Mouse (Mus musculus) thymus, adult 2 months (tissue): ENCODE results near the gene Bhlhe41. TPM values are rescaled to one million over a fixed set of nuclear protein-coding genes. Genes with fewer than 3 reads are reported as not detected.

ENCODE experiments used
- DNase-seq: peaks from one replicate; pipeline ENCODE4 v3.0.0; 2021
- H3K27ac ChIP-seq: fragments of 200-500 bp; 2 replicates; pipeline ENCODE4 v1.5.1; 2012; ENCODE audit warnings: low read length, control low read depth; ENCODE audit not compliant: control insufficient read depth, insufficient read depth
- H3K27me3 ChIP-seq: fragments of 200-500 bp; 2 replicates; pipeline ENCODE4 v1.6.1; 2012; ENCODE audit warnings: mild to moderate bottlenecking, low read length, moderate library complexity, mixed read lengths; ENCODE audit not compliant: control insufficient read depth, insufficient read depth
- H3K36me3 ChIP-seq: fragments of 200-500 bp; 2 replicates; pipeline ENCODE4 v1.6.1; 2012; ENCODE audit warnings: mild to moderate bottlenecking, low read length, moderate library complexity; ENCODE audit not compliant: control insufficient read depth, insufficient read depth
- H3K4me1 ChIP-seq: fragments of 200-500 bp; replicated peaks from 2 replicates; pipeline ENCODE4 v1.6.1; 2012; ENCODE audit warnings: low read length; ENCODE audit not compliant: control insufficient read depth, insufficient read depth
- H3K4me3 ChIP-seq: fragments of 200-500 bp; 2 replicates; pipeline ENCODE4 v1.5.1; 2012; ENCODE audit warnings: mild to moderate bottlenecking, low read length, control low read depth, moderate library complexity; ENCODE audit not compliant: control insufficient read depth, insufficient read depth
- CTCF ChIP-seq: fragments of 200-500 bp; IDR thresholded peaks from 2 replicates; pipeline ENCODE4 v1.5.1; 2012; ENCODE audit warnings: mild to moderate bottlenecking, control low read depth, low read length, moderate library complexity, borderline replicate concordance; ENCODE audit not compliant: control insufficient read depth, poor library complexity, insufficient read depth; ENCODE audit errors: extremely low read depth
- POLR2A ChIP-seq: fragments of 200-500 bp; IDR thresholded peaks from 2 replicates; pipeline ENCODE4 v1.6.1; 2012; ENCODE audit warnings: mild to moderate bottlenecking, low read length, control low read depth, moderate library complexity; ENCODE audit not compliant: control insufficient read depth, poor library complexity, insufficient read depth; ENCODE audit errors: extremely low read depth
- WGBS: fragments of 180-500 bp; shearing (Covaris S2); methylation state at CpG from one replicate; pipeline ENCODE4 v1.1.7; 2018; 5-methylcytosine and 5-hydroxymethylcytosine counted together
- polyA plus RNA-seq: library from polyadenylated mRNA; depleted of rRNA; stranded (reverse); fragments of >200 nt; gene quantifications from 2 replicates; pipeline ENCODE4 v1.2.3, GENCODE M21; 2012

The Bhlhe41 gene
- polyA plus RNA-seq, 1 experiment: 10.5 TPM

GRCm38 (mm10) chr6:145863065-145863971 lies 2.0 kb downstream of the Bhlhe41 start:
- no peak overlapping the region for H3K27ac ChIP-seq

GRCm38 (mm10) chr6:145862739-145863064 lies 2.7 kb downstream of the Bhlhe41 start:
- Histone ChIP-seq H3K27me3 (peaks cover 34% of the 10 kb centered on the region), H3K27ac (no peak overlapping the region)
- TF ChIP-seq CTCF (no peak), POLR2A (no peak)

More at GRCm38 (mm10) chr6:145863065-145863971, 2.0 kb downstream of the Bhlhe41 start:
- Histone ChIP-seq H3K4me3 (peak overlapping the region; percentile 33), H3K4me1 (peaks cover 29% of the 10 kb centered on the region), H3K36me3 (no peaks in the 10 kb centered on the region), H3K27me3 (peaks cover 34% of the 10 kb centered on the region)
- no peak for DNase-seq
- WGBS: under 1% methylated on average over 105 of the region's 105 CpGs
- no peak for TF ChIP-seq CTCF
- no peak for TF ChIP-seq POLR2A

GRCm38 (mm10) chr6:145862321-145862720 lies 3.0 kb downstream of the Bhlhe41 start:
- H3K4me1 ChIP-seq: peaks cover 29% of the 10 kb centered on the region
- peaks cover 34% of the 10 kb centered on the region for H3K27me3 ChIP-seq
- TF ChIP-seq POLR2A (no peak), CTCF (no peak)
- no peak for DNase-seq
- peak overlapping the region; percentile 33; the same call in 1 of the 2 replicates for H3K4me3 ChIP-seq
- no peaks in the 10 kb centered on the region for H3K36me3 ChIP-seq
- no peak overlapping the region for H3K27ac ChIP-seq
- 71% methylated on average over 4 of the region's 4 CpGs for WGBS

More at GRCm38 (mm10) chr6:145862739-145863064, 2.7 kb downstream of the Bhlhe41 start:
- no peaks in the 10 kb centered on the region for H3K36me3 ChIP-seq
- H3K4me3 ChIP-seq: peak overlapping the region; percentile 33
- H3K4me1 ChIP-seq: peaks cover 29% of the 10 kb centered on the region
- no peak for DNase-seq
- 9% methylated on average over 35 of the region's 35 CpGs for WGBS

- no peak overlapping the region for H3K27ac ChIP-seq
- peaks cover 29% of the 10 kb centered on the region for H3K4me1 ChIP-seq
- no peak overlapping the region for H3K4me3 ChIP-seq
- H3K36me3 ChIP-seq: no peaks in the 10 kb centered on the region
- no peak for DNase-seq
- TF ChIP-seq POLR2A (no peak), CTCF (no peak)
- H3K27me3 ChIP-seq: peaks cover 34% of the 10 kb centered on the region
- WGBS: 94% methylated on average over 9 of the region's 9 CpGs
These were observed 3.7 kb downstream of the Bhlhe41 start for GRCm38 (mm10) chr6:145861462-145862227.

GRCm38 (mm10) chr6:145860350-145860749 lies 5.0 kb downstream of the Bhlhe41 start:
- no peak overlapping the region for H3K4me3 ChIP-seq
- DNase-seq: peak; percentile 13
- peaks cover 23% of the 10 kb centered on the region for H3K4me1 ChIP-seq
- H3K27ac ChIP-seq: no peak overlapping the region
- H3K36me3 ChIP-seq: no peaks in the 10 kb centered on the region
- WGBS: 19% methylated on average over 2 of the region's 2 CpGs
- TF ChIP-seq CTCF: no peak
- no peak for TF ChIP-seq POLR2A
- peaks cover 23% of the 10 kb centered on the region for H3K27me3 ChIP-seq

GRCm38 (mm10) chr6:145858414-145858813 lies 6.9 kb downstream of the Bhlhe41 start:
- no peak overlapping the region for H3K27ac ChIP-seq

More at GRCm38 (mm10) chr6:145858414-145858813, 6.9 kb downstream of the Bhlhe41 start:
- DNase-seq: no peak
- H3K36me3 ChIP-seq: no peaks in the 10 kb centered on the region
- H3K4me1 ChIP-seq: peaks cover 29% of the 10 kb centered on the region
- TF ChIP-seq POLR2A (no peak), CTCF (no peak)
- H3K27me3 ChIP-seq: peaks cover 10% of the 10 kb centered on the region; the same call in 1 of the 2 replicates
- H3K4me3 ChIP-seq: no peak overlapping the region
- WGBS: 75% methylated on average over 8 of the region's 8 CpGs
